Mouse (Mus musculus) midbrain, embryonic 13.5 days (tissue): ENCODE results near the gene Ntng2. TPM values are rescaled to one million over a fixed set of nuclear protein-coding genes. Genes with fewer than 3 reads are reported as not detected.
A peak's percentile ranks its signal among the peaks of the same experiment; 100 is the strongest.

Source experiments
- ATAC-seq: fragments of 200-750 bp; cut with Nextera tagmentation; 2 replicates; pipeline ENCODE4 v1.8.0; 2017; ENCODE audit warnings: mild to moderate bottlenecking, moderate TSS enrichment, moderate library complexity
- H3K27ac ChIP-seq: fragments of 300-500 bp; sonication (generic); 2 replicates; pipeline ENCODE4 v1.5.1; 2015; ENCODE audit warnings: inconsistent platforms, mild to moderate bottlenecking, moderate library complexity
- H3K27me3 ChIP-seq: fragments of 300-500 bp; sonication (generic); 2 replicates; pipeline ENCODE4 v1.6.1; 2015; ENCODE audit warnings: mild to moderate bottlenecking, inconsistent platforms
- H3K36me3 ChIP-seq: fragments of 300-500 bp; sonication (generic); 2 replicates; pipeline ENCODE4 v1.6.1; 2015; ENCODE audit warnings: mild to moderate bottlenecking, inconsistent platforms
- H3K4me1 ChIP-seq: fragments of 300-500 bp; sonication (generic); replicated peaks from 2 replicates; pipeline ENCODE4 v1.6.1; 2015; ENCODE audit warnings: inconsistent platforms
- H3K4me2 ChIP-seq: fragments of 300-500 bp; sonication (generic); replicated peaks from 2 replicates; pipeline ENCODE4 v1.6.1; 2015; ENCODE audit warnings: moderate library complexity, mild to moderate bottlenecking, inconsistent platforms
- H3K4me3 ChIP-seq: fragments of 300-500 bp; sonication (generic); replicated peaks from 2 replicates; pipeline ENCODE4 v1.5.1; 2015; ENCODE audit warnings: mild to moderate bottlenecking, inconsistent platforms
- H3K9ac ChIP-seq: fragments of 300-500 bp; sonication (generic); replicated peaks from 2 replicates; pipeline ENCODE4 v1.6.1; 2015; ENCODE audit warnings: mild to moderate bottlenecking, inconsistent platforms
- H3K9me3 ChIP-seq: fragments of 300-500 bp; sonication (generic); 2 replicates; pipeline ENCODE4 v1.6.1; 2016; ENCODE audit warnings: mild to moderate bottlenecking, inconsistent platforms
- WGBS: fragments of 180-500 bp; shearing (Covaris S2); methylation state at CpG from one replicate; pipeline ENCODE4 v1.1.7; 2015; 5-methylcytosine and 5-hydroxymethylcytosine counted together
- polyA plus RNA-seq: library from polyadenylated mRNA; unstranded; fragments of >200 nt; fragmentation: Nextera tagmentation; extraction: Ambion mirVana; gene quantifications from 2 replicates; pipeline ENCODE4 v1.2.1, GENCODE M21; 2015

Gene Ntng2
- polyA plus RNA-seq, result 11.8 and 15.6 TPM in 2 replicates

GRCm38 (mm10) chr2:29252599-29253204, at the start of gene Ntng2:
Ntng2 (minus strand) TSS chr2:29253005.
- Histone ChIP-seq H3K9me3 (no peaks in the 10 kb centered on the region), H3K4me2 (peak within 1 kb of the TSS; percentile 99), H3K27me3 (peaks cover 56% of the 10 kb centered on the region), H3K27ac (peak within 1 kb of the TSS; percentile 84), H3K4me1 (peaks cover 78% of the 10 kb centered on the region), H3K36me3 (no peaks in the 10 kb centered on the region), H3K4me3 (peak within 1 kb of the TSS; percentile 65), H3K9ac (peak within 1 kb of the TSS; percentile 77)
- 0% methylated on average over 41 of the region's 54 CpGs for WGBS
- ATAC-seq, result peak; percentile 53

- 81% methylated on average over 3 of the region's 3 CpGs for WGBS
Observed at GRCm38 (mm10) chr2:29295557-29295956, 42.8 kb upstream of the Ntng2 start.

GRCm38 (mm10) chr2:29287651-29288050, 34.8 kb upstream of the Ntng2 start:
- no peak overlapping the region for H3K4me2 ChIP-seq
- H3K27ac ChIP-seq, result no peak overlapping the region
- H3K27me3 ChIP-seq, result no peaks in the 10 kb centered on the region
- 82% methylated on average over 5 of the region's 5 CpGs for WGBS
- no peaks in the 10 kb centered on the region for H3K4me1 ChIP-seq
- H3K4me3 ChIP-seq, result no peak overlapping the region
- H3K36me3 ChIP-seq, result no peaks in the 10 kb centered on the region
- no peak for ATAC-seq
- no peak overlapping the region for H3K9ac ChIP-seq
- H3K9me3 ChIP-seq, result no peaks in the 10 kb centered on the region

More at GRCm38 (mm10) chr2:29295557-29295956, 42.8 kb upstream of the Ntng2 start:
- Histone ChIP-seq H3K4me3 (no peak overlapping the region), H3K36me3 (no peaks in the 10 kb centered on the region), H3K9ac (no peak overlapping the region), H3K27ac (no peak overlapping the region), H3K4me2 (no peak overlapping the region), H3K9me3 (peaks cover 12% of the 10 kb centered on the region; the same call in 1 of the 2 replicates), H3K4me1 (no peaks in the 10 kb centered on the region), H3K27me3 (no peaks in the 10 kb centered on the region)
- ATAC-seq, result no peak

GRCm38 (mm10) chr2:29277703-29278121, 24.9 kb upstream of the Ntng2 start:
- Histone ChIP-seq H3K4me2 (no peak overlapping the region), H3K4me1 (peaks cover under 1% of the 10 kb centered on the region; the same call in 1 of the 2 replicates), H3K4me3 (no peak overlapping the region), H3K9me3 (no peaks in the 10 kb centered on the region), H3K36me3 (no peaks in the 10 kb centered on the region), H3K9ac (no peak overlapping the region), H3K27me3 (no peaks in the 10 kb centered on the region), H3K27ac (no peak overlapping the region)
- WGBS, result 61% methylated on average over 5 of the region's 5 CpGs
- no peak for ATAC-seq

GRCm38 (mm10) chr2:29271803-29272518, 19.2 kb upstream of the Ntng2 start:
- H3K9me3 ChIP-seq, result no peaks in the 10 kb centered on the region
- no peaks in the 10 kb centered on the region for H3K36me3 ChIP-seq
- no peak overlapping the region for H3K9ac ChIP-seq
- no peak overlapping the region for H3K4me2 ChIP-seq
- WGBS, result 39% methylated on average over 7 of the region's 7 CpGs
- H3K27me3 ChIP-seq, result no peaks in the 10 kb centered on the region
- H3K4me1 ChIP-seq, result peaks cover 26% of the 10 kb centered on the region
- ATAC-seq, result peak; percentile 60
- peak overlapping the region; percentile 61 for H3K27ac ChIP-seq
- H3K4me3 ChIP-seq, result no peak overlapping the region

GRCm38 (mm10) chr2:29271098-29271497, 18.3 kb upstream of the Ntng2 start:
- 85% methylated on average over 7 of the region's 7 CpGs for WGBS
- no peak for ATAC-seq
- H3K9ac ChIP-seq, result no peak overlapping the region
- no peak overlapping the region for H3K4me2 ChIP-seq
- H3K4me1 ChIP-seq, result peaks cover 32% of the 10 kb centered on the region
- H3K27me3 ChIP-seq, result no peaks in the 10 kb centered on the region
- H3K9me3 ChIP-seq, result no peaks in the 10 kb centered on the region
- no peaks in the 10 kb centered on the region for H3K36me3 ChIP-seq
- no peak overlapping the region for H3K4me3 ChIP-seq
- H3K27ac ChIP-seq, result no peak overlapping the region

- ATAC-seq, result peak; percentile 75
- Histone ChIP-seq H3K9ac (no peak overlapping the region), H3K4me1 (peaks cover 22% of the 10 kb centered on the region), H3K36me3 (no peaks in the 10 kb centered on the region), H3K4me2 (no peak overlapping the region), H3K9me3 (no peaks in the 10 kb centered on the region), H3K27ac (peak overlapping the region; percentile 52), H3K4me3 (no peak overlapping the region), H3K27me3 (0 out of 2 replicates have a peak, but pooled peaks cover 3% of the 10 kb centered on the region)
- 27% methylated on average over 4 of the region's 4 CpGs for WGBS
Observed at GRCm38 (mm10) chr2:29266810-29267209, 14.0 kb upstream of the Ntng2 start.

- no peaks in the 10 kb centered on the region for H3K9me3 ChIP-seq
- H3K4me3 ChIP-seq, result no peak overlapping the region
- no peak overlapping the region for H3K4me2 ChIP-seq
- no peak overlapping the region for H3K9ac ChIP-seq
- H3K27me3 ChIP-seq, result 0 out of 2 replicates have a peak, but pooled peaks cover 3% of the 10 kb centered on the region
- H3K27ac ChIP-seq, result peak overlapping the region; percentile 4; the same call in 1 of the 2 replicates
- ATAC-seq, result peak; percentile 56; the same call in 1 of the 2 replicates
- WGBS, result 51% methylated on average over 6 of the region's 6 CpGs
- no peaks in the 10 kb centered on the region for H3K36me3 ChIP-seq
- peaks cover 11% of the 10 kb centered on the region for H3K4me1 ChIP-seq
Observed at GRCm38 (mm10) chr2:29262436-29262915, 9.7 kb upstream of the Ntng2 start.

- H3K36me3 ChIP-seq, result no peaks in the 10 kb centered on the region
- H3K27me3 ChIP-seq, result 0 out of 2 replicates have a peak, but pooled peaks cover 3% of the 10 kb centered on the region
- H3K9me3 ChIP-seq, result no peaks in the 10 kb centered on the region
- no peak for ATAC-seq
- no peaks in the 10 kb centered on the region; the same call in 1 of the 2 replicates for H3K4me1 ChIP-seq
- H3K4me3 ChIP-seq, result no peak overlapping the region
- H3K4me2 ChIP-seq, result no peak overlapping the region
- WGBS, result 77% methylated on average over 6 of the region's 6 CpGs
- no peak overlapping the region for H3K27ac ChIP-seq
- H3K9ac ChIP-seq, result no peak overlapping the region; the same call in 1 of the 2 replicates
Observed at GRCm38 (mm10) chr2:29261126-29261525, 8.3 kb upstream of the Ntng2 start.

- peak overlapping the region; percentile 84 for H3K27ac ChIP-seq
- ATAC-seq, result peak; percentile 64
- no peaks in the 10 kb centered on the region for H3K9me3 ChIP-seq
- WGBS, result 2% methylated on average over 21 of the region's 22 CpGs
- peak overlapping the region; percentile 99 for H3K4me2 ChIP-seq
- peaks cover 72% of the 10 kb centered on the region for H3K4me1 ChIP-seq
- peak overlapping the region; percentile 65 for H3K4me3 ChIP-seq
- peak overlapping the region; percentile 77 for H3K9ac ChIP-seq
- H3K27me3 ChIP-seq, result peaks cover 51% of the 10 kb centered on the region
- H3K36me3 ChIP-seq, result no peaks in the 10 kb centered on the region
Observed at GRCm38 (mm10) chr2:29253205-29253865, 530 bp upstream of the Ntng2 start.

- H3K9me3 ChIP-seq, result no peaks in the 10 kb centered on the region
- ATAC-seq, result peak; percentile 34
- H3K9ac ChIP-seq, result peak overlapping the region; percentile 77
- H3K4me1 ChIP-seq, result peaks cover 84% of the 10 kb centered on the region
- H3K4me2 ChIP-seq, result peak overlapping the region; percentile 99
- H3K4me3 ChIP-seq, result peak overlapping the region; percentile 65
- H3K27ac ChIP-seq, result peak overlapping the region; percentile 84
- no peaks in the 10 kb centered on the region for H3K36me3 ChIP-seq
- peaks cover 62% of the 10 kb centered on the region for H3K27me3 ChIP-seq
- under 1% methylated on average over 44 of the region's 49 CpGs for WGBS
Observed at GRCm38 (mm10) chr2:29252059-29252598, 676 bp downstream of the Ntng2 start.
